Mouse (Mus musculus) liver, adult 2 months (tissue): Measurements from ENCODE around the gene a.

ENCODE experiments used
- CTCF ChIP-seq: fragments of 200-500 bp; IDR thresholded peaks from 2 replicates; pipeline ENCODE4 v1.5.1; 2011; ENCODE audit warnings: low read depth, low read length, control low read depth
- POLR2A ChIP-seq: fragments of 200-500 bp; IDR thresholded peaks from 2 replicates; pipeline ENCODE4 v1.6.1; 2011; ENCODE audit warnings: low read length, control low read depth; ENCODE audit not compliant: insufficient read depth; ENCODE audit errors: extremely low read depth

DNA sequence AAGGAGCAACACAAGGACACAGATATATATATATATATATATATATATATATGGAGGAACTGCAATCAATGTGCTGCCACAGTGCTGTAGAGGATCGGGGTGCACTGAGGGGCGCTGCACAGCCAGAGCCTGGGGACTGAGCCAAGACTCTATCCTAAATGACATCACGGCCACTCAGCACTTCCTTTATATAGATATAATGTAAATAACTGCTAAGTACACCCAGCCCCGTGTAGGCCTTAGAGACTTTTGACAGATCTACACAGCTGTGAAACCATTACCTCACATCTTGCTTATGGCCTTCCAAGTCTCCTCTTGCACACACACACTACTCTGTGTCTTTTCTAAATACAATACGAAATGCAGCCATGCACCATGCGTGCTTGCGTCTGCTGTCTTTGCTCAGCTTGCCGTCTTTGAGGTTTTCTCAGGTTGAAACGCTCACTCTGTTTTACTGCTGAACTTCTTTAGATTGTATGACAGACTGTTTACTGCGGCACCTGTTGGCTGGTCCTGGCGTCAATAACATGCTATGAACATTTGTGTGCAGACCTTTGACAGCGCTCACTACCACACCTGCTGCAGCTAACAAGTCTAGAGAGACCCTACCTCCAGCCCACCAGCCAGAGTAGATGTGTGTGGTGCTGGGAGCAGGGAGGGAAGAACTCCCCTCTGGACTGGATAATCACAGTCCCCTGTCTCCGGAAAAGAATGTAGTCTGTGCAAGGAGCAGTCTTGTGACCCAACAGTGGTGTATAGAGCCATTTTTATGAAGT, 126.9 kb downstream of the a start:
- TF ChIP-seq CTCF (no peak), POLR2A (no peak)
